Mouse (Mus musculus): ENCODE measurements around the gene Col9a1. TPM values are rescaled to one million over a fixed set of nuclear protein-coding genes. Genes with fewer than 3 reads are reported as not detected.

The Col9a1 gene
- total RNA-seq, 2 experiments from 2014 or later: 1.8 to 1.9 TPM

DNA sequence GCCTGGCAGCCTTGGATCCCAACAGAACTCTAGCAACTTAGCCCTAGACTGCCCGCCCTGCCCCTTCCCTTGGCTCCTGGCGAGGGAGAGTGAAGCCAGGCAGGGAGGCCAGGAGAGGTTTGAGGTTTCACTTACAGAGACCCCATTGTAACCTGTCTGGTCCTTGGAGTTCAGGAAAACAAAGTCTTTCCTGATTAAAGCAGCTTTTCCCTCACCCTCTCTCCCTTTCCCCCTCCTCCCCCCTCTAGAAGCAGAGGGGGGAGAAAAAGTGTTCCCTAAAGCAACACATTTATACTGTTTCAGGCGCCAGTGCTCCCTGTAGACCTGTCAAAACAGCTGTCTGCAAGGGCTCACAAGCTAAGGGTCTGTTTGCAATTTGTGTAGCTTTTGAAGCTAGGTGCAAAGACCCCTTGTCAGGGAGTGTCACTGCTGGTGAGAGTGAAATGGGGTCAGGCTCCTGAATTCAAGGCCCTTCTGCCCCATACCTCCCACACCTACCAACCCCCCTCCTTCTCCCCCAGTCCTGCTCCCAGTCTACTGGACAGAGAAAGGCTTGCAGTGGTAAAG, 18.6 kb downstream of the Col9a1 start:
- intact Hi-C loops (cut with DNase I): no loop called here
- DNase-seq (ENCODE audit: low spot score in 2 of 2): no peak

DNA sequence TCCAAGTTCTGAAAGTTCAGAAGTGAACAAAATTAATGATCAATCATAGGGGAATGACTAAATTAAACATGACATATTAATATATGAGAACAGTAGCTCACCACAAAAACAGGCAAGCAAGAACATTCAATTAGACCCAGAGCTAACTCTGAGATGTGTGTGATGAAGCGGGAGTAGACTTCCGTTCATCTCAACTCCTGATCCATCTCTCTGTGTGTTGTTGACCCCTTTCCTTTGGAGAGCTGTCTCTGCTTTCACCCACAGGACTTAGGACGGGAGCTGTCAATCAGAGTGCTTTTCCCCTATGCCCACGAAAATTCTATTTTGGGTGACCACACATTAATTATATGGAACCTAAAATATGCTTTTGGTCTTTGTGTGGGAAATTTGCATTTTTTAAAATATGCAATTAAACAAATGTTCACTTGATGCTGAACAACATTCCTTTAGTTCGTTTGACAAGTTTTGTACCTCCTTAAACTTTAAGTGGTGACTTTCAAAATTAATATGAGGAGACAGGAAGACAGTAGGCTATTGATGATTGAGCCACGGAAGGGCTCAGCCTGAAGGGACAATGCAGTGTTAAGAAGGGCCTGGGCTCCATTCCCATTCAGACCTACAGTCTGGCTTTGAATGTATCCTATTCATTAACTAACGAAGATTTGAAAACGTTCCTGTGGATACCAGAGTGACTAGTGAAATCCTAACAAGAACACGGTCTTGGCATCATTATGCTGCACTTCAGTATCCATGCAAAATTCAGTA, 34.4 kb downstream of the Col9a1 start:
- intact Hi-C loops (cut with DNase I): no loop called here
- DNase-seq (ENCODE audit: low spot score in 2 of 2): no peak

GRCm38 (mm10) chr1:24219041-24219440, 41.6 kb downstream of the Col9a1 start:
- peak in 1 of 2 experiments; percentile 27 for DNase-seq (ENCODE audit: low spot score in 2 of 2)
- intact Hi-C loops (cut with DNase I): no loop called here

DNA sequence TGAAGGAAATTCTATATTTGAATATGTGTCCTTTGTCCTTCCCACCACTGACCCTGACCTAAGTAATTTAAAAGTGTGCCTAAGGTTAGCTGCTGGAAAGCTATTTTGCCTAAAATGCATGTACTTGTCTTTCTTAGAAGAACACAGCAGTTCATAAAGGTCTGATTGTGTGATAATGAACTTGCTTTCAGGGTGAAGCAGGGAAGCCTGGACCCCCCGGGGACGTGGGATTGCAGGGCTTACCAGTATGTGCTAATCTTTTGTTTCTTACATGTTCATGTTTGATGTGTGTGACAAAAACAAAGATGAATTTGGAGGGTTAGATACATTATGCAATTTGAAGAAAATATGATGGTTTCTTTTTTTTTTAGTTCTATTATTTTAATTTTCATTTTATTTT, 44.8 kb downstream of the Col9a1 start:
- intact Hi-C loops (cut with DNase I): no loop called here

DNA sequence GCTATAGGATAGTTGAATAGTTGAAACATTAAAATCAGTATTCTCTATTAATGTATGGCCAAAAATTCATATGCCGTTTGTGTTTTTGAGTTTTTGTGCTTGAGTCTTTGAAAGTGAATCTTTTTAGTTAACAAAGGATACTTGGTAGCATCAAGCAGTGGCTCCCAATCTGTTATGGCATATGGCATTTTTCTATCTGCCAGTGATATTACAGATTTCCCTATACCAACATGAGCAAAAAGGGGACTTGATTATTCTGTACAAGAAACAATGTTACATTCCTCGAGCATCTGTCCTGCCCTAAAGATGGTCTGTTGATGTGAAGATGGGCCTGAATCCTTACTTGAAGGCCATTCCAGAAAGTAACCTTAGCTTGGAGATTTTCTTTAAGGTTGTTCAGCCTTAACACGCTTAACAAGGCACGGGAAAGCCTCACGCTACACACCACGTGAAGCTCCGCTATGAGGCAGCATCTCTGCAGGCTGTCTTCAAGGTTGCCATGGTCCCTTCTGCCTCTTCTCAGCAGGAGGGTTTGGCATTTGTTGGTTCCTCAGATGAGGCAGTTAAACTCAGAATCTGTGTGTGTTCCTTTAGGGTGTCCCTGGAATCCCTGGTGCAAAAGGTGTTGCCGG, 45.7 kb downstream of the Col9a1 start:
- peak; percentile 63 to 76 for DNase-seq (ENCODE audit: low spot score in 2 of 2)
- intact Hi-C loops (cut with DNase I): no loop called here

More for the DNA sequence above, 44.8 kb downstream of the Col9a1 start:
- DNase-seq (ENCODE audit: low spot score in 2 of 2): no peak

DNA sequence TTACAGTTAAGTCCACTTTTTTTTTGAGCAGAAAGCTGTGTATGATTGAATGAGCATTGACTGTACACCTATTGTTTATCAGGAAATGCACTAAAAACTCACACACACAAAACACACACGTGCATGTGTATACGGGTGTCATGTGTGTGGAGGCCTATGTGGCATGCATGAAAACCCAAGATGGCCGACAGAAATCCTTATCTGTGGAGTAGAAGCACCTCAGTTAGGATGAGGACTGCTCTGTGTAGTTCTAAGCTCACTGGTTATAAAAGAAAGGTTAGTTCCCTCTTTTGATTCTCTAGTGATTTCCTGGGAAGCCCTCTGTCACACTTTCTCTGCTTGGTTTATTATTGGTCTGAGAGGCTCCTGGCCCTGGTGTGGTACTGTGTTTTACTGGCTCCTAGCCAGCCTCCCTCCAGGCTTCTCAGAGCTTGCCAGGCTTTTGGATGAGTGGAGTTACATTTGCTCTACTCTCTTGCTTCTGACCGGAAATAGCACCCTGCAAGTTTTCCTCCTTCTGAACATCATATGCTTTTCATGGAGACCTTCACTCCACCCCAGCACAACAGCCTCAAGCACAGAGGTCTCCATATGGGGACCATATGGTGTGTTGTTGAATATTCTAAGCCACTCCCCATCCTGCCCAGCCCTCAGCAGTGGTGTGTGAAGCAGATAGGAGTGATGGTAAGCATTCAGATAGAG, 48.6 kb downstream of the Col9a1 start:
- intact Hi-C loops (cut with DNase I): loop anchor here (5.0 kb wide), 1 partner anchor 89 kb away; no protein-coding TSS in a partner anchor
- DNase-seq (ENCODE audit: low spot score in 2 of 2): peak in 1 of 2 experiments; percentile 35

DNA sequence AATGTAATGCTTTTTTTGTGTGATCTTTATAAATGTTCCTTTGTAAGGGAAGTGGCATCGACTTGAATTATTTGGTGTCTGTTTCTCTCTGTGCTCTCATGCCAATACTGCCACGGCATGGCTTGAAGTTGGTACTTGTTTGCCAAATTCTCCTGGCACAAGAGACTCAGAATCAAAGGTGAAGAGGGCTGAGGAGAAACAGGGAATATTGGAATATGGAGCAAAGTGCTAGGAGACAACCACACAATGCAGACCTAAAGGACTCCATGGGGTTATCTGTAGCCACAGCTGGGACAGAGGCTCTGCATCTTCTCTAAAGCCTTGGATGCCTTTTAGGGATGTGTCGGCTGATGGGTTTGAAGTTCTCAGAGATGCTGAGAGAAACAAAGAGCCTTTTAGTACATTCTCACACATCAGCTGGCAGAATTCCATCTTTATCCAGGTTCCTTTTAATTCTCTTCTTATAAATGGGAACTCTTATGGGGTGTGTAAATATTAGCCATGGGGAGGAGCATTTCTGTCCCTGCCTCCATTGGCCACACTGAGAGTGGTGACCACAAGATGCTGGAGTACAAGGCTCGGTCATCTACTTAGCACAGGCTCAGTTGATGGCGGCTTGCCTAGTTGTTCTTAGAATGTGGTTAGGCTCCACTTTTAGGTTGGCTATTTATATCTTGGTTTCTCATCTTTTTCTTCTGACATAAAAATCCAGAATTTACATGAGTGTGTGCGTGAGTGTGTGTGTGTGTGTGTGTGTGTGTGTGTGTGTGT, 49.7 kb downstream of the Col9a1 start:
- intact Hi-C loops (cut with DNase I): loop anchor here (5.0 kb wide), 1 partner anchor 90 kb away; no protein-coding TSS in a partner anchor
- DNase-seq (ENCODE audit: low spot score in 2 of 2): peak in 1 of 2 experiments; percentile 45

DNA sequence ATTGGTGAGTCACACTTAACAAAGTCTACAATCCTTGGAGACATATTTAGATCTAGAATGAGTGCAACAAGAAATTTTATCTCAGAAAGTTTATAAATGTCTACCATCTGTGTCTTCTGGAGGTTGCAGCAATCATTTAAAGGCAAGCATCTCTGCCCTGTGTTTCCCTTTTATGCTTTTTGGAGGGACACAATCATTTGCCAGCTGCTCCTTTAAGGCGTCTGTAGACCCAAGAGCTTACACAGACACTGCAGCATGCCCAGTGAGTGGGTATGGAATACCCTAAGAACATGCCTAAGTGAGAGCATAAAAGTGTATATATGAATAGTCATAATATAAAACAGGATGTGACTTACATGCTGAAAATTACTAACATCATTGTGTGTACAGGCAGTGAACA, 52.1 kb downstream of the Col9a1 start:
- peak in 1 of 2 experiments; percentile 65 for DNase-seq (ENCODE audit: low spot score in 2 of 2)
- intact Hi-C loops (cut with DNase I): loop anchor here (5.0 kb wide), 1 partner anchor 92 kb away; no protein-coding TSS in a partner anchor

DNA sequence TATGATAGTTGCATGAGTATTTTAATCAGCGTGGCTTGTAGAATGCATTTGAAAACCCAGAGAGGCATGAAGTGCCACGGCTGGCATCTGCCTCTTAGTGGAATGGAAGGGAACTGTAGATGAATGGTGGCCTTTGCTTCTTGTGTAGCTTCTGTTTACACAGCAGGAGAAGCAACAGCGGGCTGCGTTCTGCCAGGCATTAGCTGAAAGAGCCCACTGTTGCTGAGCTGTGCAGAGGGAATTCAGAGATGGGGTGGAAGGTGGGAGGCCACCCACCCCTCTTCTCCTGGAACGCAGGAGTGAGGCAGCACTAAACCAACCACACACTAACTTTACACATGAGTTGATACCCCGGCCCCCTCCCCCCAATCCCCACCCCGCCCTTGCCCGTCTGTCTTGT, 53.0 kb downstream of the Col9a1 start:
- intact Hi-C loops (cut with DNase I): no loop called here
- no peak for DNase-seq (ENCODE audit: low spot score in 2 of 2)

DNA sequence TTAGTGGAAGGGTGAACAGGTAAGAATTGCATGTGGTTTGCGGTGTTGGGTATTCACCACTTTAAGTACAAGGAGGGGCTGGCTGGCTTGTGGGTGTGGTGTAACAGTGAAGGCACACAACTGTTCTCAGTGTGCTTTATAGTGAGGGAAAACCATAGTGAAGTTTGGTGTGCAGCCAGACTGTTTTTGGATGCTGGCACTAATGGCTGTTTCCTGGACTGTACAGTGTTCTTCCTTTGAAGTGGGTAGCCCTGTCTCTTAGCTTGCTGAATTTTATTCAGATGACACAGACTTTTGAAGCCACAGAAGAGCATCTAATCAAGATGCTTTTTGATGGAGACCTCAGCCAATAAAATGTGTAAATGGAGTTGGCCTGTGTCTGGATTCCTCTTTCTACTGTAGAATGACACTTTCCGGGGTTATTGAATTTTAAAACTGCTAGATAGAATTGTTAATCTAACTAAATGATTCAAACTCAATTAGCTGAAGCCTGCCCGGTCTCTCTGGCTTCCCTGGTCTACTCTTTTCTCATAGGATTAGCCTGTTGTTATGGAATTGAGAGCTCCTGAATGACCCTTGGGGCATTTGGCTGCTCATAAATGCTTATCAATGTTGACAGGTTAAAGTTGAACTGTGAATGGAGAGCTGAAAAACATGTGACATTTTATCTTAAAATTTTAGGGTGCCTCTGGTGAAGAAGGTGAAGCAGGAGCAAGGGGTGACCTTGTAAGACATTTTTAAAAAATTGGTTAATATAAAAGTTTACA, 54.3 kb downstream of the Col9a1 start:
- DNase-seq (ENCODE audit: low spot score in 2 of 2): no peak
- intact Hi-C loops (cut with DNase I): no loop called here

GRCm38 (mm10) chr1:24236330-24236729, 58.9 kb downstream of the Col9a1 start:
- DNase-seq (ENCODE audit: low spot score in 2 of 2): no peak
- intact Hi-C loops (cut with DNase I): no loop called here

DNA sequence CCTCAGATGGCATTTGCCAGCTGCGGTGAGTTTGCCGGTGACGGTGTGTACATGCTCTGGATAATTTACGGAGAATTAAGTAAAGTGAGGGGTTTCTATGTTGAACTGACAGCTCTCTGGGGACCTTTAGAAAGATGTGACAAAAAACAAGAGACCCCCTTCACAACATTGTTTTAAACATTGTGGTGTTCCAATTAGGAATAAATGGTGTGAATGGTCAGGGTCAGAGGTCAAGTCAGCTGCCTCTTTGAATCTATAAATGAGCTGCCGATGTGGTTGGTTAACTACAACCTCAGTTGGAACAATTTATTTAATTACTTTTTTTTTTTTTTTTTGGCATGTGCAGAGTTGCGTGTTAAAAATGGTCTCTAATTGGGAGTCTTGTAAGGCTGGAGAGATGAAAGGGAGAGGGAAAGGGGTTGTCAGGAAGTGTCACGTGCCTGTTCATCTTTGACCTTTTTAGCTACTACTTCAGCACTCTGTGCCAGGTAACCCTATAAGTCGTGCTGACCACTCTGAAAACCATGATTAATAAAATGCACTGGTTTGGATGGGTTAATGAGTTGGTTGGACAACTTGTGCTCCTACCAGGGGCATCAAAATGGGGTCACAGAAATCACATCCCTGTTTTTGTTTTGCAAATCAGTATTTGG, 62.8 kb downstream of the Col9a1 start:
- intact Hi-C loops (cut with DNase I): loop anchor here (5.0 to 10.0 kb wide), 3 partner anchors 63 to 415 kb away; partner anchors contain the start of gene Col9a1
- DNase-seq (ENCODE audit: low spot score in 2 of 2): no peak

DNA sequence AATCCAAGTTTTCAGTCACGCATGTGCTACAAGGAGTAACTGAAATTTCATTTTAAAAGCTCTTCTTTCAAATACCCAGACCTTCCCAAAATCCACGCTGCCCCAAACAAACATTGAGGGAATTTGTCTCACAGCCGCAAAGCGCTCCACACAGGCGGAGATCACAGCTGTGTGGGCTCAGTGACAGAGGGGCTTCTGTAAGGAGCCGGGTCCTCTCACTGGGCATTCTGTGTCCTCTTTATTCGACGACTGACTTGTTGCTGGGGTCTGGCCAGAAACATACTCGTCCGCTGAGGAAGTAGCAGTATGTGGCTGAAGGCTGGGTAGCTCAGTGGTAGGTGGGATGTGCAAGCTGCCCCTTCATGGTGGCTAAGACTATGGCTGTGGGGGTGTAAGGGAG, 67.5 kb downstream of the Col9a1 start:
- no peak for DNase-seq (ENCODE audit: low spot score in 2 of 2)
- intact Hi-C loops (cut with DNase I): loop anchor here (5.0 to 10.0 kb wide), 6 partner anchors 68 to 538 kb away; partner anchors contain the start of genes B3gat2 and Col9a1

GRCm38 (mm10) chr1:24245700-24246375, 68.4 kb downstream of the Col9a1 start:
- DNase-seq (ENCODE audit: low spot score in 2 of 2): no peak
- intact Hi-C loops (cut with DNase I): loop anchor here (5.0 to 10.0 kb wide), 5 partner anchors 109 to 539 kb away; partner anchors contain the start of gene B3gat2

- DNase-seq (ENCODE audit: low spot score in 2 of 2): no peak
- intact Hi-C loops (cut with DNase I): loop anchor here (5.0 to 10.0 kb wide), 5 partner anchors 111 to 541 kb away; partner anchors contain the start of gene B3gat2
Observed at GRCm38 (mm10) chr1:24248294-24249104, 71.1 kb downstream of the Col9a1 start.

DNA sequence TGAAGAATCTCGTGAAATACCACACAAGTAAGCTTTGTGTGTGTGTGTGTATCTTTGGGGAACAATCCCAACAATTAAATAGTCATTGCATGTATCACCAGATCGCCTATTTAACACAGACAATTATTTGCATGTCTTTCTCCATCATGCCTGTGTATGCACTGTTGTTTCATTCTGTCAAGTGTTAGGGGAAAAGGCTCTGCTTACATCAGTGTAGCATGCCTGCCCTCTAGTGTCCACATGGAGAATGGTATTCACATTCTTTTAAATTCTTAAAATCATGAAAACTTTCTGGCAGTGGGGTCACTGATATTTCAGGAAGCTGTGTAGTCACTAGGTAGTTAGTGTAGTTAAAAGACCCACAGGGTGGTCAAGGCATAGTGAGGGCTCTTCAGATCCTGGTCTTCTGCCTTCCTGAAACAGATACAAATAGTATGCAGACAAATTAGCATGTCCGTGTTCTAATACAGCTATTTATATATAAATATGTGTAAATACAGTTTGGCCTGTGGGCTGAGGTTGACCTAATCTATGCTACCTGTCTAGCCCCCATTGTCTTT, 71.8 kb downstream of the Col9a1 start:
- DNase-seq (ENCODE audit: low spot score in 2 of 2): peak; percentile 64 to 75
- intact Hi-C loops (cut with DNase I): loop anchor here (5.0 to 10.0 kb wide), 5 partner anchors 112 to 542 kb away; partner anchors contain the start of gene B3gat2

Data from left cerebral cortex, postnatal 14 days (tissue).